Mouse (Mus musculus) cortical plate, adult 2 months (tissue): ENCODE results near the gene Zfp992.

Experiments used
- CTCF ChIP-seq: fragments of 200-500 bp; IDR thresholded peaks from 2 replicates; pipeline ENCODE4 v1.5.1; 2011; ENCODE audit warnings: mild to moderate bottlenecking, control low read depth, low read length; ENCODE audit not compliant: insufficient read depth; ENCODE audit errors: extremely low read depth
- POLR2A ChIP-seq: fragments of 200-500 bp; IDR thresholded peaks from 2 replicates; pipeline ENCODE4 v1.6.1; 2011; ENCODE audit warnings: mild to moderate bottlenecking, low read length, control low read depth; ENCODE audit not compliant: insufficient read depth; ENCODE audit errors: extremely low read depth

GRCm38 (mm10) chr4:146516474-146516873 lies 67.7 kb downstream of the Zfp992 start:
- TF ChIP-seq CTCF: no peak
- no peak for TF ChIP-seq POLR2A
